Mouse (Mus musculus): ENCODE results near the gene Pdlim4. TPM values are rescaled to one million over a fixed set of nuclear protein-coding genes. Genes with fewer than 3 reads are reported as not detected.

The Pdlim4 gene
- 61.2 TPM for total RNA-seq (2023)

DNA sequence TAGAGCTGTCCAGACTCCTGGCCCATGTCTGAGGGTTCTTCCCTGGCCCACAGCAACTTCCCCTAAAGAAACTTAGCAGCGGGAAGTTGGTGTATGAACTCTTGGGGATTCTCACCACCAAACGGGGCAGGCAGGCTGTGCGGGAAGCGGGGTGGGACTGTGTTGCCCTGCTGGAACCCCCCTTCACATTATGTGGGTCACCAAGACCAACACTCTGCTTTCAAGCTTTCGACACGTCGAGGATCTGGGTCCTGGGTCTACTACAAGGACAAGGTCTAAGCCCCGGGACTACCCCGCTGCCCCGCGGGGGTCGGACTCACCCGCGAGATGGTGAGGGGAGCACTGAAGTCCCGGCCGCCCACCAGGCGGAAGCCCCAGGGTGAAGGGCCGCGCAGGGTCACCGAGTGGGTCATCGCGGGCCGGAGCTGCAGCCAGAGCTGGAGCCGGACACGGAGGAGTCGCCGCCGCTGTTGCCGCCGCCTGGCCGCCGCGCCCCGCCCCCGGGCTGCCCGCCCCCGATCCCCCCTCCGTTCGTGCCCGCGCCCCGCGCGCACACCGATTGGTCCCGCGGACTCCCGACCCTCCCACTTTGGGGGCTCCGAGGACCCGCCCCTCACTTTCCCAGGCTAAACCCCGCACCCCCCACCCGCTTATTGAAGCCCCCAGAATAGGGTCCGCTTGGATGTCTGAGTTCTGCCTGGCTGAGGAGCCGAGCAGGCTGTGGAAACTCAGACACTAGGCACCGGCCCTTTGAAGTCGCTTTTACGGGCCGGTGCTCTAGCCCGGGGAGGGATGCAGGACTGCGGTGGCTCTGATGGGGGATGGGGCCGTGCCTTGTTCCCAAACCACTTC, at the start of gene Pdlim4:
Gene Pdlim4, minus strand, starts transcription at position 495 of the 852 bp plus-strand sequence.

DNA sequence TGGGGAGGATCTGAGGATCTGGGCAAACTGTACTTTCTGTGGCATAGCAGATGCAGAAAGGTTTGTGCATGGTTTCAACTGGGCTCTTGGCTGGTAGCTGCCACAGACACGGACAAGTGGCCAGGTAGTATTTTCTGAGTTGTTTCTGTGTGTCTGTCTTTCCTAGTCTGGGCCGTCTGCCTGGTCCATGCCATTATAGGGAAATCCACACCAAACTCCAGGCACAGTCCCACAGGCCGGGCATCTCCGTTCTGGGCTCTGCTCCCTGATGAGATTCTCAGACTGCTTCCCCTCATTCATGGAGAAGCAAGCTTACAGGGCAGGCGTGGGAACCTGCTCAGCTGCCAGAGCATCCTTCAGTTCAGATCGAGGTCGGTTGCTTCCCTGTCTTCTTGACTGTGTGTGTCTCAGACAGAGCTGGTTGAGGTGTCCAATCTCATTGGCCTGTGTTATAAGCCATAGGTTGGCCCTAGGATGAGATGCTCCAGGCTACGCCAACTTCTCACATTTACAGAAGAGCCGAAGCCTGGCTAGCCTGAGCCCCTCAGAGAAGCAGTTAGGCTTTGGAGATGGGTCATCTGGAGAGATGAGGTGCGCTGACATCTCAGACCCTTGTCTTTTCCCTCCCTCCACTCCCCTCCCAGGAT, 31.4 kb upstream of the Pdlim4 start, which contains the start of gene P4ha2:
Gene P4ha2, plus strand, starts transcription at position 51 of the 647 bp plus-strand sequence.

DNA sequence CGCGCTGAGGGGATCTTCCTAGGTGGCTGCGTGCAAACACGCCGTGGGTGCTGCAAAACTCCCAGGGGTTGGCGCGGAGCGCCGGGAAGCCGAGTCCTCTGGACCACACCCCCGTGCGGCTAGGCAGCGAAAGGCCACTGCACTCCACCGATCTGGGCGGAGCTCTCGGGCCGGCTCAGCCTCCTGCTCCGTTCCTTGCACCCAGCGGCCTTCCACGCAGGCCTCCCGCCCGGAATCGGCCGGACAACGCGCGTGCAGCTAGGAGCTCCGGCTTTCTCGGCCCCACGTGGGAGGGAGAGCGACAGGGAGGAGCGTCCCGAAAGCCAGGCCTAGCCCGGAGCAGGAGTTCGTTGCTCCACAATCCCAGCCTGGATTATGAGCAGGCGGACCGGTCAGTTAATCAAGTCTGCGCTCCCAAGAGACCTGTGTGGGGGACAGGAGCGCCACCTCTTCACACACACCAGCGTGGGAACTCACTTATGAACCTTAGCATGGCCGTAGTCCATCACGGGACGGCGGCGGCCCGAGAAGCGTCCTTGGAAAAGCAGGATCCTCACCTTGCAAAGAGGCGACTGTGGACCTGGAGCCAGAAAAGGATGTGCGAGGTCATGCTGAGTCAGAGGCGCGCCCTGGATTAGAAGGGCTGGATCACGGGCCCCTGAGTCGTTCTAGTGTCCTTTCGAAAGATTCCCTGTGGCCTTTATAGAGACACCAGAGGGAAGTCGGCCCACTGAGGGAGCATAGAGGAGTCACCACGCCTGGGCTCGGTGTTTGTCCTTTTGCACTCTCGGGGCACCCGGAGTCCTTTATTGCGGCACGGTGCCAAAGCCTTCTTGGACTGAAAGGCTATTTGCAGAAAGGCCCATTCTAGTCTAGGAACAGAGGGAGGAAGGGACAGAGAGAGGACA, 40.5 kb downstream of the Pdlim4 start, which contains the start of gene Slc22a4:
Gene Slc22a4, minus strand, starts transcription at position 47 of the 908 bp plus-strand sequence.

Other genes starting within 250 kb of the Pdlim4 start
- gene Gm12216, start 209.8 kb downstream of the Pdlim4 start, total RNA-seq (2023) = 18.5 TPM
- 18.7 TPM for gene Slc22a5, start 177.4 kb downstream of the Pdlim4 start, total RNA-seq (2023)
- 0.73 TPM for gene Slc22a21, start 88.7 kb downstream of the Pdlim4 start, total RNA-seq (2023)
- gene Slc22a4, start 40.9 kb downstream of the Pdlim4 start, total RNA-seq (2023) = not detected
- gene P4ha2, start 31.1 kb upstream of the Pdlim4 start, total RNA-seq (2023) = 4.8 TPM
- gene Csf2, start 180.7 kb upstream of the Pdlim4 start, total RNA-seq (2023) = 2.0 TPM
- not detected for gene Il3, start 198.3 kb upstream of the Pdlim4 start, total RNA-seq (2023)
- gene Acsl6, start 234.8 kb upstream of the Pdlim4 start, total RNA-seq (2023) = not detected

Data from CD4-positive naive resting alpha-beta T cell, adult 76 days (primary cell).